Mouse (Mus musculus): ENCODE data around the gene Pkd1l2.

DNA sequence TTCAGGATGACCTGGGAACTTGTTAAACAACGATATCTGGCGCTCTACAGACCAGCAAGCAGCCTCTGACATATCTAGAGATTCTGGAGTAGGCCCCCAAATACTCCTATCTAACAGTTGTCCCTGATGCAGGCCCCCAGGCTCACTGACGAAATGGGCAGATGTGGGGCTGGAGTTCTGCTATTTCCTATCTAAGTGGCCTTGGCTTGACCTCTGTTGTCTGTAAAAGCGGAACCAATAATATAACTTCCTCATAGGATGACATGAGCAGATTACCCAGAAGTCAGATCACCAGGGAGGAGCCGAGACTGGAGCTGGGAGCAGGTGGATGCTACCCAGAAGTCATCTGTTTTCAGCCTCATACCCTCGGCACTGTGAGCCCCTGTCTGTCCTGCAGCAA lies 27.2 kb downstream of the Pkd1l2 start:
- TF ChIP-seq CTCF (IDR thresholded peaks at IDR 0.05; ENCODE audit: low read depth) (no peak), EP300 (IDR thresholded peaks at IDR 0.05; ENCODE audit: low read depth) (no peak)
